Mouse (Mus musculus) E14TG2a.4 (cell line): ENCODE measurements around the gene Wwc2.

Source experiments
- H3K27me3 ChIP-seq: 2 replicates; pipeline ENCODE4 v1.6.1; 2014; ENCODE audit warnings: low read length, control low read depth; ENCODE audit not compliant: insufficient read depth
- H3K36me3 ChIP-seq: 2 replicates; pipeline ENCODE4 v1.6.1; 2014; ENCODE audit warnings: low read length, control low read depth; ENCODE audit not compliant: insufficient read depth
- H3K4me1 ChIP-seq: replicated peaks from 2 replicates; pipeline ENCODE4 v1.6.1; 2014; ENCODE audit warnings: low read depth, low read length, control low read depth
- H3K4me3 ChIP-seq: replicated peaks from 2 replicates; pipeline ENCODE4 v1.5.1; 2014; ENCODE audit warnings: mild to moderate bottlenecking, low read length
- H3K9me3 ChIP-seq: 2 replicates; pipeline ENCODE4 v1.6.1; 2014; ENCODE audit warnings: low read length, control low read depth
- CTCF ChIP-seq: conservative IDR thresholded peaks from 2 replicates; pipeline ENCODE4 v1.5.1; 2014; ENCODE audit warnings: low read length
- NANOG ChIP-seq: IDR thresholded peaks from 2 replicates; pipeline ENCODE4 v1.6.1; 2014; ENCODE audit warnings: borderline replicate concordance, low read length, mixed read lengths
- POU5F1 ChIP-seq: IDR thresholded peaks from 2 replicates; pipeline ENCODE4 v1.6.1; 2014; ENCODE audit warnings: low read length, borderline replicate concordance

The Wwc2 gene

GRCm38 (mm10) chr8:47786323-47786722 is 204.4 kb downstream of the Wwc2 start:
- peaks cover 9% of the 10 kb centered on the region; the same call in 1 of the 2 replicates for H3K4me1 ChIP-seq
- H3K9me3 ChIP-seq: peaks cover 9% of the 10 kb centered on the region; the same call in 1 of the 2 replicates
- H3K27me3 ChIP-seq: peaks cover 5% of the 10 kb centered on the region; the same call in 1 of the 2 replicates
- TF ChIP-seq NANOG (no peak), CTCF (no peak), POU5F1 (no peak)
- H3K36me3 ChIP-seq: no peaks in the 10 kb centered on the region
- H3K4me3 ChIP-seq: no peak overlapping the region

DNA sequence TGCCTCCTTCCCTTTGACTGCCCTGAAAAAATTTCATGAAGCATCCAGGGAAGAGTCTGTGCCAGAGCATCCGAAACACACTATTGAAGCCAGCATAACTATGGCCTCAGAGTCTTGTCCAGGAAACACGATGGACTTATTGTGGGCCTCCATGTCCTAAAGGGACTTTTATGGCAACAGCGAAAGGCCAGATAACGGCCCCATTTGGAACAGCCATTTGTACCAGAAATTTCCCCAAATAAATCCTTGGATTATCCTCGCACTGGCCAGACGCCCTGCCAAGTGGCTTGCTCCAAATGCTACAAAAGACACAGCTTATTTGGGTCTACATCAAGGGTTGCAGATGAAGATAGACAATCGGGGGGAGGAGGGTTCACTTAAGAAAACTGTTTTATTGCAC is 206.3 kb downstream of the Wwc2 start:
- peaks cover 9% of the 10 kb centered on the region; the same call in 1 of the 2 replicates for H3K4me1 ChIP-seq
- peaks cover 12% of the 10 kb centered on the region for H3K27me3 ChIP-seq
- no peak for TF ChIP-seq CTCF
- TF ChIP-seq POU5F1: no peak
- no peak for TF ChIP-seq NANOG
- no peak overlapping the region for H3K4me3 ChIP-seq
- H3K9me3 ChIP-seq: peaks cover 9% of the 10 kb centered on the region; the same call in 1 of the 2 replicates
- no peaks in the 10 kb centered on the region for H3K36me3 ChIP-seq

- Histone ChIP-seq H3K27me3 (peaks cover 12% of the 10 kb centered on the region), H3K4me3 (no peak overlapping the region), H3K4me1 (peaks cover 9% of the 10 kb centered on the region; the same call in 1 of the 2 replicates), H3K9me3 (peaks cover 9% of the 10 kb centered on the region; the same call in 1 of the 2 replicates), H3K36me3 (no peaks in the 10 kb centered on the region)
- TF ChIP-seq POU5F1: no peak
Observed at GRCm38 (mm10) chr8:47783944-47784343, 206.8 kb downstream of the Wwc2 start.

GRCm38 (mm10) chr8:47783544-47783943 is 207.2 kb downstream of the Wwc2 start:
- peaks cover 9% of the 10 kb centered on the region; the same call in 1 of the 2 replicates for H3K4me1 ChIP-seq
- TF ChIP-seq POU5F1 (no peak), CTCF (no peak), NANOG (no peak)
- H3K36me3 ChIP-seq: no peaks in the 10 kb centered on the region
- no peak overlapping the region for H3K4me3 ChIP-seq
- H3K27me3 ChIP-seq: peaks cover 12% of the 10 kb centered on the region
- H3K9me3 ChIP-seq: peaks cover 9% of the 10 kb centered on the region; the same call in 1 of the 2 replicates

DNA sequence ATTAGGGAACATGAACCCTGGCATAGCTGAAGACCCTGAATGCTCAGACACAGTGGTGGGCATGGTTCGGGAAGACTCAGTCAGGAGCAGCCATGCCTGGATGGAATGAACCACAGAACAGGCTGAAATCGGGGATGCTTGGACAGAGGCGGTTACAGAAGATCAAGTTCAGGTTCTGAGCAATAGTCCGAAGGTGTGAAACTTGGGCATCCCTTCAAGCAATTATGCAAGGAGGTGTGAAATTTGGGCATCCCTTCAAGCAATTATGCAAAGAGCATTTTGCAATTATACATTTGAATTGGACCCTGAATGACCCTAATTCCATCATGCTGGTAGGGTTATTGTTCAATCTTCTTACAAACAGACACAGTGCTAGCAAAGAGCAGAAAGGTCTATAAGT is 208.8 kb downstream of the Wwc2 start:
- Histone ChIP-seq H3K27me3 (peaks cover 15% of the 10 kb centered on the region), H3K36me3 (no peaks in the 10 kb centered on the region), H3K4me3 (no peak overlapping the region), H3K4me1 (peaks cover 11% of the 10 kb centered on the region; the same call in 1 of the 2 replicates), H3K9me3 (peaks cover 9% of the 10 kb centered on the region; the same call in 1 of the 2 replicates)
- TF ChIP-seq NANOG (no peak), POU5F1 (no peak), CTCF (no peak)

DNA sequence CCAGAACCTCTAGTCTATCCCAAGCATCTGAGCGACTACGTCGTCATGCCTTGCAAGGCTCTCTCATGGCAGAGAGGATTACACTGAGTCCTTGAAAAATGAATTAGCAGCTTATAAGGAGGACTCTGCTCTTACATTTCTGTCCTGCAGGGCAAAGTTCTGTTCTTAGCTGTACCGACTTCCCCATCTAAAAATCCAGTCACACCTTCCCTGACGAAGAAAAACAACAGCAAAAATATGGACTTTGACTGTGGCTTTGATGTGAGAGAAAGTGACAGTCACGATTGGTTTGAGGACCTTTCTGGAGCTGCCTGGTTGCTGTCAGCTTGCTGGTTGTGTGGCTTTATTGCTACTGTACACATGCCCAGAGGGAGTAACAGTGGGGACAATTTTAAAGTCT is 211.1 kb downstream of the Wwc2 start:
- no peaks in the 10 kb centered on the region for H3K36me3 ChIP-seq
- H3K9me3 ChIP-seq: peaks cover 4% of the 10 kb centered on the region; the same call in 1 of the 2 replicates
- H3K27me3 ChIP-seq: peaks cover 15% of the 10 kb centered on the region
- H3K4me3 ChIP-seq: no peak overlapping the region
- H3K4me1 ChIP-seq: 0 out of 2 replicates have a peak, but pooled peaks cover 3% of the 10 kb centered on the region
- TF ChIP-seq POU5F1: no peak
- no peak for TF ChIP-seq CTCF
- no peak for TF ChIP-seq NANOG

DNA sequence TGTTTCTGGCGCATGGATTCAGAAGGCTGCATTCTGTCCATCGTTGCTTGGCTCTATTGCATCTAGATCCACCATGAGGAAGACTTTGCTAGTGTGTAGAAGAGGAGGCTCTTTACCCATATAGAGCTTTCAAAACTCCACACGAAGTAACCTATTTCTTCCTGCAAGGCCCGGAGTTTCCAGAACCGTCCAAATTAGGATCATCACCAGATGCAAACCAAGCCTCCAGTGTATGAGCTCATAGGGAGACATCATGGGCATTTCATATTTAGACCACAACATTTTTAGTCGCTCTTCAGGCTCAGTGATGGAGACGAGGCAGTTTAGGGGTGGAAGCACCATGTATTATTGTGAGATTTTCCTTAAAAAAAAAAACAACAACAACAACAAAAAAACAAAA is 213.3 kb downstream of the Wwc2 start:
- Histone ChIP-seq H3K9me3 (no peaks in the 10 kb centered on the region), H3K27me3 (peaks cover 15% of the 10 kb centered on the region), H3K4me3 (no peak overlapping the region), H3K36me3 (no peaks in the 10 kb centered on the region), H3K4me1 (peaks cover 10% of the 10 kb centered on the region)
- no peak for TF ChIP-seq POU5F1
- TF ChIP-seq CTCF: no peak
- no peak for TF ChIP-seq NANOG
